Mouse (Mus musculus) spleen, postnatal 14 days (tissue): Measurements from ENCODE around the gene Bub1b.

Source experiments
- DNase-seq, 2 experiments: peaks; one replicate each; pipeline ENCODE4 v3.0.0; 2021 to 2022; ENCODE audit warnings: low spot score in 2 of 2

Gene Bub1b

DNA sequence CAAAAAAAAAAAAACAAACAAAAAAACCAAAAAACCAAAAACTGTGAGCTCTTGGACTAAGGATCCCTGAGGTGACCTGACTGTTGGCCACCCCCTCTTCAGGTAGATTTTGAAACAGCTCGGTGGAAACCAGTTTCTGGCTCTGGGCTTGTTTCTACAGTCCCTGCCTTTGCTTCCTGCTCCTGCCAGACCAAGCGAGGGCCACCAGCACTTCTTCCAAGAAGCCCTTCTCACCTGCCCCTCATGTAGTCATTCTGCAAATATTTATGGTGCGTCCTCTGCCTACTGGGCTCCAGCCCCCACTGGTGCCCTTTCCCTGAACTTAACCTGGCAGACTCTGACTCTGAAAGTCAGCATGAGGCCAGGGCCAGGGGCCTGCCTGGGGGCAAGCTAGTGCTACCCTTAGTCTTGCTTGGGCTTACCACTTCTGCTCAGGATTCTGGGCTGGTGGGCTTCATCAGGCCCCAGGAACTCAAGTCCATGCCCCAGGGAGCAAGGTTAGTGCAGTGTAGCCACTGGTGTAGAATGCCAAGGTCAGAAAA is 67.0 kb downstream of the Bub1b start:
- no peak for DNase-seq

- no peak for DNase-seq
Measured at GRCm38 (mm10) chr2:118665616-118666015, 67.6 kb downstream of the Bub1b start.

DNA sequence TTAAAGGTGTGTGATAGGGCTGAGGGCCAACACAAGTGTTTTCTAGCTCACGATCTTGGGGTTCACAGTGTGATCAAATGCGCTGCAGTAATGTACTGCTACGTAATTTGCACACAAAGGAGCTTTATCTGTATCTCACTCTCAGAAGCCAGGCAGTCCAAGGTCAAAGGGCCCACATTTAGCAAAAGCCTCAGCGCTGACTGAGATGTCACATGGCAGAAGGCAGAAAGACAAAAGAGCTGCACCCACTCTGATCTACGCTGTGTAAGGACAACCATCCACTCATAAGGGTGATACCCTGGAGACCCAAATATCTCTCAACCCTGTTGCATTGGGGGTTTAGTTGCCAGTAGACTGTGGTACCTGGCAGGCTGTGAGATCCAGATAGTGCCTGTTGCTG is 69.2 kb downstream of the Bub1b start:
- DNase-seq: no peak

DNA sequence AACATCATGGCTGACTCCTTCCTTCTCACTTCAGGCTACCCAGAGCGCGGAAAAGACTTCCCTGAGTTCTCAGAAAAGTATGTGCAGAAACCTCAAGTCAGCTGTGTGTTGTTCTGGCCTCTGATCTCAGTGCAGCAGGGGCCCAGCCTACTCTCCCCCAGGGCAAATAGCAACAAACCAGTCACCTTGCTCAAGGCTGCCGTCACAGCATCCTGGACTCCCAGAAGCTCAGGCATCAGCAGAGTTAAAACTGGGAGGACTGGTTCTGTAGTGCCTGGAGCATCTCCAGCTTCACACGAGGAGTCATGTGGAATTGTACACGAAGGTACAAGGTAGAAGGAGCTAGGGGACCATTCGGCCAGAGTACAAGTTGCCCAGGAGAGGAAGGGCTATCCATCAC is 71.2 kb downstream of the Bub1b start:
- no peak for DNase-seq

DNA sequence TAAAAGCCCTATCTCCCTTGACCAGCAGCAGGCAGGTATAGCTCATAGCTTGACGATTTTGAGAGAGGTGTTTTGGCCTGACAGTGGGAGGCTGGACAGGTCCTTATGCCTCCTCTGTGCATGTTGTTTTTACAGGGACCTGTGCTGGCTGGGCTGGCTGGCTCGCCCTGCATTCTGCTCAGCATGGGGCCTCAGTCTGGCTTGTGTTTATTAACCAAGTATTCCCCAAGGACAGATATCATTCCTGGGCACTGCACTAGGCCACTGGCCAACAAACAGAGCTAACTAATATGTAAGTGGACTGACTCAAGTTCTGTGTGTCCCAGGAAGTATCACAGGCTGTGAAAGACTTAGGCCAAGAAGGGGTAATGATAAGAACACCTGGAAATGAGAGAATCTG is 71.8 kb downstream of the Bub1b start:
- no peak for DNase-seq

- DNase-seq: no peak
Measured at GRCm38 (mm10) chr2:118671728-118672127, 73.7 kb downstream of the Bub1b start.

- no peak for DNase-seq
Measured at GRCm38 (mm10) chr2:118673686-118674465, 75.9 kb downstream of the Bub1b start.

DNA sequence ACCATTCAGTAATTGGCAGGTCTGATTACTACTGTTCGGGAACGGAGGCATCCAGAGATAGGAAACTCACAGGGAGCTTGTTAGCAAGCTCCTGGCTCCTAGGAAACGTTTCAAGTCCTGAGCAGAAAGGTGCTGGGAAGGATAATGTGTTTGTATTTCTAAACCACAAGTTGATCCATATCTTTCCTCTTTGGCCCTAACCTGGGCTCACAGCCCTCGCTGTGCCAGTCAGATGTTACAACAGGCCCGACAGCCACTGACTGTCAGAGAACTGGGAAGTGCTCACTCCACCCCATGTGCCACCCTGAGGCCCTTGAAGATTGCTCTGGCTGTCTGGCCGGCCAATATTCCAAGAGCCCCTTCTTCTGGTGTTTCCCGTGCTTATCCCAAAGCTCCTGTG is 76.5 kb downstream of the Bub1b start:
- no peak for DNase-seq

DNA sequence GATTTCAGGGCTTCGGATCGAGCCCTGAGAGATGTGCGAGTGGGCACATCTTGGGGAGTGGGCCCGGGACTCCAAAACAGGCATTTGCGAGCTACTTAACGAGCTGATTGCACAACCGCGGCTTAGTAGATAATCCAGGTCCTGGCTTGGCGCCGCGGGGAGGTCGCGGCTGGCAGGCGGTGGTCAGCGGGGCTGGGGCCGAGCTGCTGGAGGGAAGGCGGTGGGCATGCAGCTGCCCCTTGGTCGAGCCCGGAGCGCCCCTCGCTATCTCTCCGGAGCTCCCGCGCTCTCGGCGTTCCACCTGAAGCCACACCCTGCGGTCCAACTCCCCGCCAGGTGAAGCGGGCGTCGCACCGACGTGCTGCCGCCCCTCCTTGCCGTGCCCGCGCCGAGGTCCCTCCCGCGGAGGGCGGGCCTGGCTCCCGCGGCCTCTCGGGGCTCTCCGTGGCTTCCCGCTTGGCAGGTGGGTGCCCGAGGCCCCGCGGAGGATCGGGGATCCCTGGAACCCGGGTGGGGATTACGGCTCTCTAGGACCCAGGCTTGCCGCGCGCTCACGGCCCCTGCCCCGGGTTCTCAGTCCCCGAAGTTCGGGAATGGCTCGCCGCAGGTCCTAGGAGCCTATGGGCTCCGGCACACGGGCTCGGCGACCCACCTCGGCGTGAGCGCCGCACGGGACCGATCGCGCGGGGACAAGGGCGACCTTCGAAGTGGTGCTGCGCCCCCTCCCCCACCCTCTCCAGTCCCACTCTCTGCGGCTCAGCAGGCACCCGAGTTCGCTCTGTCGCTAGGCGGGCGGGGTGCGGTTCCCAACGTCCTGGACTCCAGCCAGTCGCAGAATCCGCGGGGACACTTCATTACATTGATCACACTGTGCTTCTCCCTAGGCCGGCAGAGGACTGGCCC is 79.1 kb downstream of the Bub1b start:
- DNase-seq: no peak

- no peak for DNase-seq
Measured at GRCm38 (mm10) chr2:118677817-118678216, 79.8 kb downstream of the Bub1b start.

GRCm38 (mm10) chr2:118679577-118679976 is 81.6 kb downstream of the Bub1b start:
- DNase-seq: no peak

DNA sequence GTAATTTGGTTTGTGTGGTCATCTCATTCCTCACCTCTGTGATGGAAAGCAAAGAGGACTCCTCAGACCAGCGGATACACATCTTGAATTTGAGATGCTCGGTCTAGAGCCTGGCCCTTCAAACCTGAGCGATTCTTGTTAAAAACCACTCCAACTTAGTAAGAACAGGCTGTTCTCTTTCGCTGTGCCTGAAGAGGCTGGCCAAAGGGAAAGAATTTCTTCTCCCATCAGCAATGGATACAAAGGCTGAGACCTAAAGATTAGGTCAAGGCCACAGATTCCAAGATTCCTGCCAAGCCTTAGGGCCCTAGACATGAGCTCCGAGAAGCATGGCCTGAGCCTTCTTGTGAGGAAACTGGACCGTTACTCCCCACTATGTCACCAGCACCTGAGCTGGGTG is 82.9 kb downstream of the Bub1b start:
- DNase-seq: no peak

DNA sequence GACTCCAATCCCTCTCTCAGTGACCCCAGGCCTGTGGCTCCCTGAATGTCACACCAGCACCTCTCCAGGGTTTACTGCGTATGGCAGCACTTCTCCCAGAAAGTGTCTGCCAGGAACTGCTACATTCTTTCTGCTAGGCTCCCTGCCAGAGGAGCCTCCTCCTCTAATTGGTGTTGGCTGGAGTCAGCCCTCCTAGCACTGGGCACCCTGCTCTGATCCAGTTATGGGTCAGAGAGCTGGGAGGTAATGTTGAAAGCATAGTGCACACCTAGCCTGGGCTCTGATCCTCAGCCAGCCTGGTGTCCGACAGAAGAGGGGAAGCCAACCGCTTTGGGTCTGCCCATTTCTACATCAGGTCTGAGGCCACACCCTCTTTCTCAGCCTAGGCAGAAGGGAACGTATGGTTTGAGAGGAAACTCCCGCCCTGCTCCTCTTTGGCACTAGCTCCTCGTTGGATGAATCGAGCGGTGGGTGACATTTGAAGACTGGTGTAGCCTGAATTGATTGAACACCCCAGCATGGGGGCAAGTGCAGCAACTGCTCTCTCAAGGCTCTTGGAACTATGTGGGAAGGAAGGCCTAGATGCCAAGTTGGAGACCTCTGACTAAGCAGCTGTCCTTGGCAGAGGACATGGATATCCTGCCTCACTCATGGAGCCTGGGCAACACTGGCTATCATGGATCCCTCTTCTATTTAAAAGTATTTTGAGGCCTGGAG is 84.7 kb downstream of the Bub1b start:
- DNase-seq: no peak

GRCm38 (mm10) chr2:118685088-118685487 is 87.1 kb downstream of the Bub1b start:
- DNase-seq: no peak

DNA sequence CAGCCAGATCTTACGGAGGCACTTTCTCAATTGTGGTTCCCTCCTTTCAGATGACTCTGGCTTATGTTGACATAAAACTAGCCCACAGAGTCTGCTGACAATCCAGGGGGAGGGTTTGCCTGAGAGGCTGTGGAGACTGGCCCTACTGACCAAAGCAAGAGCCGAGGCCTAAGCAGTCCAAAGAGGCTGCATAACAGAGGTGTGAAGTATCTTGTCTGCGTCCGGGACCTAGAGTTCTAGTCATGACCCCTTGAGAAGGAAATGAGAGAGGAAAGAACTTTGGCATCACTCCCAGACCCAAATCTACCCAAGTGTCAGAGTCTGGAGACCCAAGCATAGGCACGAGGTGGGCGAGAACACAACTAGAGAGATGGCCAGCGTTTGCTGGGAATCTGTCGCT is 88.7 kb downstream of the Bub1b start:
- no peak for DNase-seq

GRCm38 (mm10) chr2:118687791-118688190 is 89.8 kb downstream of the Bub1b start:
- no peak for DNase-seq

DNA sequence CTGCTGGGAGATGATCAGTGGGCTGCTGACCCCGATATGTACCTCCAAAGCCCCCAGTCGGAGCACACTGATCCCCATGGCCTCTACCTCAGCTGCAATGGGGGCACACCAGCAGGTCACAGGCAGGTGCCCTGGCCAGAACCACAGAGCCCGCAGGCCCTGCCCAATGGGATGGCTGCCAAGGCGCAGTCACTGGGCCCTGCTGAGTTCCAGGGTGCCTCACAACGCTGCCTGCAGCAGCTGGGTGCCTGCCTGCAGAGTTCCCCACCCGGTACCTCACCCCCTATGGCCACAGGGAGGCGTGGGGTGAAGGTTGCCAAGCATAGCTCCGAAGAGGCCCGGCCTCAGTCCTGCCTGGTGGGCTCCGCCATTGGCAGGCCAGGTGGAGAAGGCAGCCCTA is 91.9 kb downstream of the Bub1b start:
- DNase-seq: no peak
